Mouse (Mus musculus) spleen, adult 18-20 months (tissue): ENCODE data around the gene Ttc28.
A peak's percentile ranks its signal among the peaks of the same experiment; 100 is the strongest.

ENCODE experiments used
- DNase-seq, 2 experiments: peaks; one replicate each; pipeline ENCODE4 v3.0.0; 2022; ENCODE audit warnings: mixed read lengths in 2 of 2

Ttc28 gene

DNA sequence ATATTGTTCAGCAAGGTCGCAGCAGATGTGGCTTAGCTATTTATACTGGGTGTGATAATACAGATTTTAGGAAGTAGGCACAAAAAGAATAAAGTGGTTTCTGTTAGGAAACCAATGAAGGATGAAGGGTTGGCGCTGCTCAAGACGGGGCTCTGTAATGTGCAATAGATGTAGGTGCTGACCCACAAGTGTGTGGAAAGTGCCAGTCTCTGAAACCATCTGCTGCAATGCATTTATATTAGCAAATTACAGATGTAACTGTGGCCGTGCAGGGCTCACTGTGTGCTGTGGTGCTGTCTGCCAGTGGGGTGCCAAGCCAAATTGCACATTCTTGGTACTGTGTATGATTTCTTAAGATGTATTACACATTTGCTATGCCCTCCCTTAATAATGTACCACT is 81.3 kb downstream of the Ttc28 start:
- no peak for DNase-seq

DNA sequence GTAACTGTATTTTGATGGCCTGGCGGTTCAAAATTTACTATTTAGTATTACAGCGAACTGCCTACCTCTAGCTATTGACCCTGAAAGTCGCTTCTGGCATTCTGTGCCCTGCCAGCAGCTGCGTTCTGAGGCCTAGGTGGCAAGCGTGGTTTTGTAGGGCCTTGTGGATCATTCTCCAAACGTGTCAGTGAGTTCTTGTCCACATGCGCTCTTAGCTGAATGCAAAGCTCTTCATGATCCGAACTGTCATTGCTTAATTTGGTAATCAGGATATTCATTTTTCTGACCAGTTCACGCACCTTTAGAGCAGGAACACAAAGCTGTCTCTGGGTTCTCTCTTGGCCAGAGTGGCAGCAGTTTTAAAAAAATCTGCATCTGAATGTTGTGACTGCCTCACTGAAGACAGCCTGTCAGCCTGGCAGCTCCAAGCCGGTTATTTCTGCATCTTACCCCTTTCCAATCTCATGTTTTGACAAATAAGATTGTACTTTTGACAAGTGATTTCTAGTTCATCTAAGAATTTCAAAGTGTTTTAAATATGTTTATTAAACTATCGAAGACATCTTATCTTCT is 88.0 kb downstream of the Ttc28 start:
- DNase-seq: no peak

DNA sequence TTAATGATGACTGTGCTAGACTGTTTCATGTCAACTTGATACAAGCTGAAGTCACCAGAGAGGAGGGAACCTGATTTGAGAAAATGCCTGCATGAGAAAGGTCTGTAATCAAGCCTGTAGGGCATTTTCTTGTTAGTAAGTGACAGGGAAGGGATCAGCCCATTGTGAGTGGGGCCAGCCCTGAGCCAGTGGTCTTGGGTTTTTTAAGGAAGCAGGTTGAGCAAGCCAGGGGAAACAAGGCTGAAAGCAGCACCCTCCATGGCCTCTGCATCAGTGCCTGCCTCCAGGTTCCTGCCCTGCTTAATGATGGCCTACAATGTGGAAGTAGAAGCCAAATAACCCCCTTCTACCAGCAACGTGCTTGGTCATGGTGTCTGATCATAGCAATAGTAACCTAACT is 89.0 kb downstream of the Ttc28 start:
- DNase-seq: no peak

DNA sequence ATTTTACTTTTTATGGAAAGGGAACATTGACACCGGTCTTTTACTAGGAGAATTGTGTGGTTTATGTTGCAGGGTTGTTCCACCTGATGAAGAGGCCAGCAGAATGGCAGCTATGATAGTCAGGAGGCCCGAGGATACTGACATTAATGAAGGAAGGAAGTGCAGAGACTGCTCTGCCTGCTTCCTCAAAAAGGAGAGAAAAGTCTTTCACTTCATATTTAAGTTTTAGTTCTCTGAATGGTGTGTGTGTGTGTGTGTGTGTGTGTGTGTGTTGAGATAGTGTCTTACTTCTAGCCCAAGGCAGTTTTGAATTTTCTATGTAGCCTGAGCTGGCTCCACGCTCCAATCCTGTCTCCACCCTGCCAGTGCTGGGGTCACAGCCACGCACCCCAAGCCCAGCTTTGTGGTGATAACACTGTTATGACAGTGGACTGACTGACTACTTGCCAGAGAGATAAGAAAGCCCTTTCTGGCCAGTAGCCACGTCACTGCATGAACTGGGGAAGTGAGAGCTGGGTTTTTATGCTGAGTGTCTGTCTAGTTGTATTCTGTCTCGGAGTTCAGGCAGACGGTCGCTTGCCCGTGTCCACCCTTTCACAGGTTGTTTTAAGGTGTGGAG is 90.7 kb downstream of the Ttc28 start:
- DNase-seq: peak; percentile 48 to 50

DNA sequence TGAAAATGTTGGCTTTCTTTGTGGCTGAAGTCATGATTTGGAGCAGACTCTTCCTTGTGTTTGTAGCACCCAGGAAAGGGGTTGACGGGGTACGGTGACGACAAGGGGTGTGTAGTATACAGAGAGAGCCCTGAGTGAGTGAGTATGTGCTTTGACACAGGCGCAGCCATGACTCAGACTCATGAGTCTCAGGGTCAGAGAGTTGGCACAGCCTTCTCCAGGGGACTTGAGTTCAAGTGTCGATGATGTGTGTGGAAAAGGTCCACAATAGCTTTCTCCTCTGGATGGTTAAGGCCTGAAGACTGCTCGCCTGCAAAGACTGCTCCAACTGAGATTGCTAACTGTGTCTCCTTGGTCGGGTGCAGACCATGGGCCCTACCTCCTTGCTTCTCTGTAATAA is 97.1 kb downstream of the Ttc28 start:
- DNase-seq: no peak

DNA sequence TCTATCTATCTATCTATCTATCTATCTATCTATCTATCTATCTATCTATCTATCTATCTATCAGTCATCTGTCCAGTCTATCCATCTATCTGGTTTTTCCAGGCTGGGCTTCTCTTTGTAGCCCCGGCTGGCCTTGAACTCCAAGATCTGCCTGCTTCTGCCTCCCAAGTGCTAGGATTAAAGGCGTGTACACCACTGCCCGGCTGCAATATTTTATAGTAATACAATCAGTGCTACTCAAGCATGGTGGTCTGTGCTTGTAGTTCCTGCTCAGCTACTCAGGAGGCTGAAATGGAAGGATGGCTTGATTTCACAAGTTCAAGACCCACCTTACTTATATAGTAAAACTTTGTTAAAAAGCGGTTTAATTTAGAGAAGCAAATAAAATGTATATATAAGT is 98.2 kb downstream of the Ttc28 start:
- DNase-seq: no peak

DNA sequence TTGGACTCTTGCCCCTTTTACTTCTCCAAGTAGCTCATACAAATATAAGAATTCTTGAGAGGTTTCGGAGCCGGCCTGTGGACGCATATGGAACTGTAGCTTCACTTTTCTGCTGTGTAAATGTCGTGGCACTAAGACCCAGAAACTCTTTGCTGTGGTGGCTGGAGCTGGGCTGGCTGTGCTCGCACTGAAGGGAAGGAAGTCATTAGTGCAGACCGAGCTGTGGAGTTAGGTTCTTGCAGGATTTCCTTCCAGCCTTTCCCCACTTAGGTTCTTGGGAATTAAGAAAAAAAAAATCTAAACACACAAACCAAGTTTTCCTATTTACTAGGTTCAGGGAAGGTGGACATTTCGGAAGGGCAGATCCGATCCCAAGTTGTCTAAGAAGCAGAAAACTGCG is 98.9 kb downstream of the Ttc28 start:
- DNase-seq: peak; percentile 53 to 54

DNA sequence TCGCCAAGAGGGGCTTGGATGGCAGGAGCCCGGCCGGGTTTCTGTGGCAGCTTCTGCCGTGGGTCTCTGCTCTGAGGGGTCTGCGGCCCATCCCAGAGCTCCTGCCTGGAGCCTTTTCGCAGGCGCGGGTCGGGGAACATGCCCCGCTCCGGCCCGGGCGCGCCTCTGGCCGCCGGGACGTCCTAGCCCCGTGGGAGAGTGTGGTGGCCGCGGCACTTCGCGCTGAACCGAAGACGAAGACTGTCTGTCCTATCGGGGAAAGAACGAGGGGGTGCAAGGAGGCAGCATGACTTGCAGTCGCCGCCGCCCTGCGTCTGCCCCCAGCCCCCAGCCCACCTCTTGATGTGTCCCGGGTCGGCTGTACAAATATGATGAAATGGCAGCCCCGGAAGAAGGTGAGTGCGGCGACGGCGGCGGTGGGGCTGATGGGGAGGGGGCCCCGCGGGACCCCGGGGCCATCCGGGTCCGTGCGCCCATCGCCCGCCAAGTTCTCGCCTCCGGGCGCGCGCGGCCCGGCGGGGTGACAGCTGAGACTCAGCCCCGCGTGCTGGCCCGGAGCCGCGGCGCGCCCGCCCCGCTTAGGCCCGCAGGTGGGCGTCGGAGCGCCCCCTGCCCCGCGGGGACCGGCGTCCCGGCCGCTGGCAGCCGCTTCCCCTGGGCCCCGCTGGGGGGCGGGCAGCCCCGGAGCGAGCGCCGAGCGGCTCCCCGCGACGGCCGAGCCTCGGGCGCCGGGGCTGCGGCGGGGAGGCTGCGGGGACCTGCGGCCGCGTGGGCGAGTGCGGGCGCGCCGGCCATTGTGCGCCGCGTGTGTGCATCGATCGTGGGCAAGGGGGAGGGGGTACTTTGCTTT is 99.6 kb downstream of the Ttc28 start:
- DNase-seq: peak; percentile 45 to 63

DNA sequence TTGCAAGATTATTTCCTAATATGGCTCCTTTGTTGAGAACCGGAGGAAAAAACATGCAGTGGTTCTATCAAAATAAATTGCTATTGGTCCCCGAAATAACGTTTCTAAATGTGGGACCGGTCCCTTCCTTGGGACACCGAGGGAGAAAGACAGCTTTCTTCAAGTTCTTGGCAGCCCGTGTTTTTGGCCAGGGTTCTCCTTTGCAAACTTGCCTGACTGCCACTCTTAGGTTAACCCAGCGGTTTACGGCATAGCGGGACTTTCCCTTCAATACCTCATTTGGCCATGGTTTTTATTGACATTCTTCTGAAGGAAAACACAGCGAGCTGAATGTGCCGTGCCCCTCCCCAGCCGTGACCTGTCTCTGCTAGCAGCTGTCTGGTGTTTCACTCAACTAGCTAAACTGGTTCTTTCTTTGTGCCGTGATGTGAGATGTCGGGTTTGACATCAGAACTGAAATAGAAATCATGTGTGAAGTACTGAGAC is 100.3 kb downstream of the Ttc28 start:
- DNase-seq: peak; percentile 29 to 47

DNA sequence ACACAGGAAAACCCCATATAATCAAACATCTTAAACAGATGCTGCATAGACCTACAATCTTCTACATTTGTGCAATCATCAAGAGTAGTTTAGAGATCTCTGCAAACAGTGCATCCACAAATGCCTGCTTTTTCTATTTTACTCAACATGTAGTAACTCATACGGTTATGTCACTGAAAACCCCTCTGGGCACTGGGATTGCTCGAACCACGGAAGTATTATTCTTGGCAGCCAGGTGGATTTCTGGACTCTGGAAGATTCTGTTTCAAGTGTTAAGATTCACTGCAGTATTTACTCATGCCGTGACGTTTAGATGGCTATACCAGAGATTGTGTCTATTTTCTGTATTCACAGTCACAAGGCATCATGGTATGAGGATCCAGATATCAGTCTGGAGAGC is 101.0 kb downstream of the Ttc28 start:
- no peak for DNase-seq

DNA sequence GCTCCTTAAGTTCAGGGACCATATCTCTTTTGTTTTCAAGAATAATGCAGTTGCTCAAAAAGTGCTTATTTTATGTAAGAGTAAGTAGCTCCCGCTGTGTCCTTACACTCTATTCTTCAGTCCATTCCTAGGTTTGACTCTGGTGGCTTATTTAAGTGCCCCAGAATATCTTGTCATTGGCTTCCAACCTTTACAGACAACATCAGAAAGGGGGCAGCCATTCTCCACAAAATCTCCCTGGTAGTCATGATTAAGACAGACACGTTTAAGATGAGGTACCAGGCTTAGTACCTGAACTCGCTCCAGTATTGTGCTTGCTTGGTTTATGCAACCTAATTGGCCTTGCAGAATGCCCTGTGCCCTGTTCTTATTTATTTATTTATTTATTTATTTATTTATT is 102.8 kb downstream of the Ttc28 start:
- no peak for DNase-seq

DNA sequence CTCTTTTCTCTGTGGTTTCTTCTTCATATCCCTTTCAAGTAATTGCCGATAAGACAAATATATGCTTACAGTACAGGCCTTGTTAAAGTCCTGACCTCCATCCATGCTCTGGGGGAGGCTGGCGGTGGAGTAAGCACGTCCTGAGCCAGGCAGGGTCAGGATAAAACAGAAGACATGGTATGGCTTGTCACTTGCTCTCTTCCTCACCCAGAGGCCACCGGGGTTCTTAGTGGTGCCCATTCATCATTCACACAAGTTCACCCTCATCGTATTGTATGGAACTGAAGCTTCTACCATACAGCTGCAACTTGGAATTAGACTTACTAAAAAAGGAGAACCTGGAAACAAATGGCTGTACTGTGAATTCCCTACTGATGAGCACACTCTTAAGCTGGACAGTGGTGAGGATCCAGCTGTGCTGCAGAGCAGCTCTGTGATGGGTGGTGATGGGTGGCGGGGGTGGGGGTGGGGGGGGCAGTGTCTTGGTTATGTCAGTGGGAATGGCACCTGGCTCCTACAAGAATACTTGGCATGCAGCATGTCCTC is 104.6 kb downstream of the Ttc28 start:
- no peak for DNase-seq

DNA sequence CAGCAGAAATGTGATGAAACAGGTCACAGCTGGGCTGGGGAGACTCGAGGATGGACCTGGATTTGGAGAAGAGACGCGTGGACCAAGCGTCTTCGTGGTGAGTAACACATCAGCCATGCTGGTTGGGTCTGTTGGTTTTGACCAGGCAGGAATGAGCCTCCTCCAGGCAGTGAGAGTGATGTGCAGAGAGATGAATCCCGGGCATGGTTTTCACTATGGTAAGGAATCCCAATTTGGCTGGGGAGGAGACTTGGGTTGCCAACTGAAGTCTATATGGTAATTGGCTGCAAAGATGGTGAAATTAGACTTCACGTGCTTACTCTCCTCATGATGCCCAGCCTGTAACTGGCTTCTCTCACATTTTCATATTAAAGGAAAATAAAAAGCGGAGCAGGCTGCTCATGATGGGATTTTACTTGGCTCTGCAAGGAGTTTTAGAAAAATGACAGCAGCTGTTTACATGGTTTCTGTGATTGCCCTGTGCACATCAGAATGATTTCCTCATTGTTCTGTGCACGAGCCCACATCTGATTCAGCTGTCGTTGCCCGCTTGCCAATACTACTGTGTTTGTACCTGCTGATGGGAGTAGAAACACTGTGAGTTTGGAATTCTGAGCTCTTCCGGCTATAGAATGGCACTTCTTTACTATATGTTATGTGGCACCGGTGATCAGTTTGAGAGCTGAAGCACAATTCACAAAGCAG is 117.4 kb downstream of the Ttc28 start:
- no peak for DNase-seq

DNA sequence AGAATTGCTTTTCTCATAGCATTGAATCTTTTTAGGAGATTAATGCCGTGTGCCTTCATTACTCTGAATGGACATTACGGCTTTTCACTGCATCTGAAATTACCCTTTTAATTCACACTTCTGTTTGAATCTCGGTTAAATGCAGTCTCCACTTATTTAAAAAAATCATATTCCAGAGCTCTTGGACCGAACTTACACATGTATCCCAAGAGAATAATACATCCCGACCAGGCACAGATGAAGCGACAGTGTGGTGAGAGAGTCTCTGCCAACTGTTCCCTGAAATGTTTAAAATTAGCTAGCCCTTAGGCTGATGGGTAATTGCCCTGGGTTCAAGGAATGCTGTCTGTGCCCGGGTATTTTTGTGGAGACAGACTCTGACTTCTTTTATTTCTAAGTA is 118.1 kb downstream of the Ttc28 start:
- DNase-seq: no peak

DNA sequence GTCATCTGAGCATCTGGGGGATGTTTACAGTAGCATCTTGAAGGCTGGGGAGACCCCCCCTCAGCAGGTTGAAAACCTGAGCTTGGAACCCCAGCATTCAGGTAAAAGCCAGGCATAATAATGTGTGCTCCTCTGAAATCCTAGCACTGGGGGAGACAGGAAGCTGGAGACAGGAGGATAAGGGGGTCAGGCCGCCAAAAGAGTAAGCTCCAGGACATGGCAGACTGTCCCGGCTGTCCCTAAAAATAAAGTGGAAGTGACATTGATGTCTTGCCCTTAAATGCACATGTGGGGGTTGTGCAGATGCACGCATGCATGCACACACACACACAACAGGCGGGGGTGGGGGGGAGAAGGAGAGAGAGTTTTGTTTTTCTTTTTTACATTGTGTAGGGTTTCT is 118.7 kb downstream of the Ttc28 start:
- DNase-seq: no peak

DNA sequence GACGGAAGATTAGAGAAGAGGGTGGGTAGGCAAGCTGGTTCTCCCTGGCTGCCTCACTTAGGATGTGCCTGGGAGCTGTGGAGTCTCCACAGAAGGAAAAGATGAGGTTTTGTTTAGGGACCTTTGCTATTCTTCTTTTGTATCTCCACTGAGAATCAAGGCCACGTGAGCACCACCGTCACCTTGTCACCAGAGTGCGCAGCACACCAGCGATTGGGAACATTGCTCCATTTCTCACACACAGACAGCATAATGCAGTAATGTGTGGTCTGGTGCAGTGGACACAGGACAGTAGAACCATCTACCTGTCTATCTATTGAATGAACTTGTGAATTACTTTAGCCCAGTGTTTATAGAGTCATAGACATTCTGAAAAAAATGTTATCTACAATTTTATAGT is 121.3 kb downstream of the Ttc28 start:
- DNase-seq: no peak

DNA sequence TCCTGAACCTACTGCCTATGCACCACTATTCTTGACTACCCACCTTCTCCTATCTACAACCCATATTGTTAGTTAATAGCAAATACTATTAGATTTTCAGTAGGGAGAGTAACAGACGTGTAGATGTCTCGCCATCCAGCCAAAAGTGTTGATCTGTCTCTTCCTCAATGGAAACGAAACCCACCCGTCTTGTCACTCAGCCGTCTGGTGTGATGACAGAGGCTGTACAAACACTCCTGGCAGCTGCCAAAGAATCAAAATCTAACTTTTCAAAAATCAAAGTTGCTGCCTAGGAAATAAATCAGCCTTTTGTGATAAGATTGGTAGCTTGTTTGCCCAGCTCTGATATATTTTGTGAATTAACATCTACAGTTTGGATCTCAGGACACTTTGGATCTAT is 123.6 kb downstream of the Ttc28 start:
- DNase-seq: no peak

DNA sequence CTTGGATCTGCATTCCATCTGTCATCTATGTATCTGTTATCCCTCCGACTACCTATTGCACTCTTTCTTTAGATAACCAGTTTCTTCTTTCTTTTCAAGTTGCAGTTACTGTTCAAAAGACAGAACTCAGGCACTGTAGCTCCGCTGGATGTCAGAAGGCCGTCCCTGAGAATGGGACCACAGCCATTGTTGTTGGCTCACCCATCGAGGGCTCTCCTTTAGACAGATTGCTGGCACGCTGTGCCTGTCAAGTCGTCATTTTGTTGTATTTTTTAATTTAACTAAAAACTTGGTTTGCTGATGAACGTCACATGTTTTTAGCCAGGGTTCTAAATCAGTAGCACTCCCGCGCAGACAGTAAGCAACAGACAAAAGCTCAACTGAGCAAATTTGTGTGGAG is 124.1 kb downstream of the Ttc28 start:
- DNase-seq: no peak

DNA sequence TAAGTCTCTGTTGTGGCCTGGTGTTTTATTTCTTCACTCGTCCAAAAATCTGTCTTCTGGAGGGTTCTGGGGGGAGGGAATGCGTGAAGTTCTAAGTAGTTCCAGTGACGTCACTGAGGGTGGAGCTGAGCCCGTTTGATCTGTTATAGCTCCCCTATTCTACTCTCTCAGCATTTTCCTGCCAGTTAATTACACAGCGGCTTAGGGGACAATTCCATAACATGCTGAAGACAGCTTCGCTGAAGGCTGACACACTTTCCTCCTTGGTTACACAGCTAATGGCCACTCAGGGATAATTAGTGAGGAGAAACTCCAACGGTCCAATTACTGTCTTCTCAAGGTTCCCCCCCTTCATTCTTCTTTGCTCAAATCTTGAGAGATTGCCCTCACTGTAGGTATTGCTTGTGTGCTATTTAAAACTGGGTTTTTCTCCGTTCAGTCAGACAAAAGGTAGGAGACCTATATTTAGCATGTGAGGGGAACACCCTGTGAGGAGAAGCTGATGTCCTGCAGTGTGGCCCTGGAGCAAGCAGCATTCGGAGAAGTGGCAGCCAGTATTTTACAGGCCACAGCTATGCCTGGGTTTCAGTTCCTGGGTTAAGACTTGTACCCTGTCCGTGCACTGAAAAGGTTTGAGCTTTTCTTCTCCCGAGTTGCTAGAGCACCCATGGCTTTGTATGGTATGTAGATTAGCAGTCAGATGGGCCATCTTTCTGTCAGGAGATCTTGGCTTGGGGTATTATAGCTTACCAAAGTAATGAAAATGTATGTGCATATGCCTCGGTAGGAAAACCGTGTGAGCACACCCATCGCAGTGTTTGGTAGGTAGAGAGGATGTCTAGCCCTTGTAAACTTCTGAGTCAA is 126.9 kb downstream of the Ttc28 start:
- no peak for DNase-seq

DNA sequence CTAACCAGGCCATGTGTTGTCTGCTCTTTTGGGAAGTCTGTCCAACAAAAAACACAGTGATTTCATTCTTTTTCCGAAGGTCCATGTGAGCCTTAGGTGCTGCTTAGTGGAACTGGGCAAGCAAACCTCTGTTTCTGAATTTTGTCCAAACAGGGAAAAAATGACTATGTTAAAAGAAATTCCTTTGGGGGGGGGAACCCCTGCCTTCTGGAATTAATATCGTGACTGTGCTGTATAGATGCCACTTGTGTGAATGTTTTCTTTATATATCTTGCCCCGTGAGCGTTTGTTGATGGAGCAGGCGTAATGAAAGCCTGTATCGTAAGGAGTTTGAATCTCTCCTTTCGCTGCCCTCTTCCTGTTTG is 127.5 kb downstream of the Ttc28 start:
- no peak for DNase-seq

DNA sequence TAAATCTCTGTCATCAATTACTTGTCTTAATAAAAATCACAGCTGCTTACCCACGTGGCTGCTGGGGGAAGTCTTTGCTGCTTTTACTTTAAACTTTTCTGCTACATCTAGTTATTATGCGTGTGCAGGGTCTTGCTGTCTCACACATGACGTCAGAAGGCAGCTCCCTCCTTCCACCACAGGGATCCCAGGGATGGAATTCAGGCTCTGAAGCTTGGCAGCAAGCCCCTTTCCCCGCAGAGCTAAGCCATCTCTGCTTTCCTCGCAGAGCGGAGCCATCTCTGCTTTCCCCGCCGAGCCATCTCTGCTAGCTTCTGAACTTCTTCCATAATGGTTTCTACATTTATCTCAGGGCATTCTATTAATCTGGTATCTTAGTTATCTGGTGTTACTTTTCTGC is 128.3 kb downstream of the Ttc28 start:
- no peak for DNase-seq

DNA sequence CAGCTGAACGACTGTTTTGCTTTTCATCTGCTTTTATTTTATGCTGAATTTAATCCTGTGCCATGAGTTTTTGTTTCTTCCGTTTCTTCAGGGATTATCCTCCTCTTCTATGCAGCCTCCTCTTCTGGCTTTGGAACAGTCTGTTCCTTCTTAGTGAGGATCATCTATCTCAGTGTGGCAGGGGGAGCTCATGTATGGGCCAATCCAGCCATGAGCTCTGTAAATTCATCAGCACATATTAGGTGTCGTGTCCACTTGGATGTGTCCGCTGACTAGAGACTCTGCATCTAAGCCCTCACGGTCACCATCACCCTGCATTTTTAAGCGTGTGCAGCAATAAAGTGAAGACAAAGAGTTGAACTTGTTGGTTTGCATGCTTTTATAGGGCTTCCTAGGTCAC is 128.8 kb downstream of the Ttc28 start:
- DNase-seq: no peak
